Mouse (Mus musculus) liver, postnatal 0 days (tissue): ENCODE measurements around the gene Gm973. TPM values are rescaled to one million over a fixed set of nuclear protein-coding genes. Genes with fewer than 3 reads are reported as not detected.
"Not testable (repeated sequence)": the region's sequence is repeated elsewhere in the genome, so short reads cannot be mapped to it uniquely, and the experiment has no call there.

Source experiments
- ATAC-seq: fragments of 200-750 bp; cut with Nextera tagmentation; 2 replicates; pipeline ENCODE4 v1.8.0; 2017; ENCODE audit warnings: mild to moderate bottlenecking, moderate library complexity
- DNase-seq: peaks from one replicate; pipeline ENCODE4 v3.0.0-alpha.2; 2016
- H3K27ac ChIP-seq: fragments of 300-500 bp; sonication (generic); 2 replicates; pipeline ENCODE4 v1.5.1; 2014; ENCODE audit warnings: antibody characterized with exemption, moderate library complexity, mild to moderate bottlenecking, low read depth
- H3K27me3 ChIP-seq: fragments of 300-500 bp; sonication (generic); 2 replicates; pipeline ENCODE4 v1.6.1; 2014; ENCODE audit warnings: low read length, control low read depth, mixed read lengths; ENCODE audit not compliant: insufficient read depth
- H3K36me3 ChIP-seq: fragments of 300-500 bp; sonication (generic); replicated peaks from 2 replicates; pipeline ENCODE4 v1.6.1; 2014; ENCODE audit warnings: mild to moderate bottlenecking, control low read depth, low read length, moderate library complexity, mixed read lengths; ENCODE audit not compliant: insufficient read depth
- H3K4me1 ChIP-seq: fragments of 300-500 bp; sonication (generic); 2 replicates; pipeline ENCODE4 v1.6.1; 2014; ENCODE audit warnings: antibody characterized with exemption, mild to moderate bottlenecking, control low read depth; ENCODE audit not compliant: insufficient read depth
- H3K4me2 ChIP-seq: fragments of 300-500 bp; sonication (generic); 2 replicates; pipeline ENCODE4 v1.6.1; 2014; ENCODE audit warnings: low read depth, mild to moderate bottlenecking, low read length, moderate library complexity, mixed read lengths
- H3K4me3 ChIP-seq: fragments of 300-500 bp; sonication (generic); 2 replicates; pipeline ENCODE4 v1.5.1; 2014; ENCODE audit warnings: low read depth, low read length
- H3K9ac ChIP-seq: fragments of 300-500 bp; sonication (generic); replicated peaks from 2 replicates; pipeline ENCODE4 v1.6.1; 2014; ENCODE audit warnings: mild to moderate bottlenecking, moderate library complexity
- H3K9me3 ChIP-seq: fragments of 300-500 bp; sonication (generic); 2 replicates; pipeline ENCODE4 v1.6.1; 2016; ENCODE audit warnings: mild to moderate bottlenecking, control low read depth, low read length, mixed read lengths
- CTCF ChIP-seq: sonication (generic); IDR thresholded peaks from 2 replicates; pipeline ENCODE4 v1.5.1; 2016; ENCODE audit warnings: antibody characterized with exemption, low read depth
- EP300 ChIP-seq: IDR thresholded peaks from 2 replicates; pipeline ENCODE4 v1.6.1; 2016; ENCODE audit warnings: antibody characterized with exemption, low read depth, mild to moderate bottlenecking
- WGBS: fragments of 180-500 bp; shearing (Covaris S2); extraction: QIAGEN DNeasy Blood & Tissue Kit; methylation state at CpG from one replicate; pipeline ENCODE4 v1.1.7; 2014; ENCODE audit not compliant: insufficient replicate concordance; 5-methylcytosine and 5-hydroxymethylcytosine counted together
- polyA plus RNA-seq: library from polyadenylated mRNA; unstranded; fragments of >200 nt; fragmentation: Nextera tagmentation; extraction: Ambion mirVana; gene quantifications from 2 replicates; pipeline ENCODE4 v1.2.1, GENCODE M21; 2015

The Gm973 gene
- polyA plus RNA-seq, 1 experiment from 2014 or later = not detected

DNA sequence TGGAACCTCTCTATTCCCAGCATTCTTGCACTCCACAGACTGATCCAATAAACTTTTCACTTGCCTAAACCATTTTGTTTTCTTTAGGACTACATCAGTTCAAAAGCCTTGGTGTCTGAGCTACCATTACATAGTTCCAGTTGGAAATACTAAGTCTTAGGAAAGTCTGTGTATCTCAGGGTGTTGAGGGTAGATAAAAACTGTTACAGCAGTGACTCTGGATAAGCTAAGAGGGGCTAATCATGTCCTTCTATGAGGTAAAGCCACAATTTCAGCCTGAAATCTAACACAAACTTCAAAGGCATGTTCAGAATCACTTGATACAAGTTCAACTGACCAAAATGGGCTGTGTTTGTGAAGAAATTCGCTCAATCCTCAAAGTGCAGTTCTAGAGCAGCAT is 120.3 kb downstream of the Gm973 start:
- TF ChIP-seq EP300 = peak; percentile 22; the same call in 1 of the 2 replicates
- TF ChIP-seq CTCF = no peak
- Histone ChIP-seq H3K27me3 (no peaks in the 10 kb centered on the region), H3K4me3 (no peak overlapping the region), H3K9me3 (no peaks in the 10 kb centered on the region), H3K4me1 (no peaks in the 10 kb centered on the region), H3K36me3 (0 out of 2 replicates have a peak, but pooled peaks cover 8% of the 10 kb centered on the region), H3K4me2 (no peak overlapping the region), H3K27ac (no peak overlapping the region), H3K9ac (no peak overlapping the region)
- 59% methylated on average over 1 of the region's 1 CpGs for WGBS
- no peak for DNase-seq
- no peak for ATAC-seq

- H3K27me3 ChIP-seq = no peaks in the 10 kb centered on the region
- no peaks in the 10 kb centered on the region for H3K4me1 ChIP-seq
- H3K9ac ChIP-seq = no peak overlapping the region
- no peak for DNase-seq
- ATAC-seq = no peak
- no peak overlapping the region for H3K27ac ChIP-seq
- TF ChIP-seq EP300 (no peak), CTCF (no peak)
- H3K4me3 ChIP-seq = no peak overlapping the region
- H3K4me2 ChIP-seq = no peak overlapping the region
- WGBS = 80% methylated on average over 3 of the region's 3 CpGs
- peaks cover 21% of the 10 kb centered on the region for H3K36me3 ChIP-seq
- H3K9me3 ChIP-seq = no peaks in the 10 kb centered on the region
These were observed 122.3 kb downstream of the Gm973 start for GRCm38 (mm10) chr1:59638371-59638770.

- H3K4me2 ChIP-seq = no peak overlapping the region
- no peaks in the 10 kb centered on the region for H3K9me3 ChIP-seq
- TF ChIP-seq EP300 (peak; percentile 48; the same call in 1 of the 2 replicates), CTCF (no peak)
- DNase-seq (no peak), ATAC-seq (no peak)
- 41% methylated on average over 1 of the region's 1 CpGs for WGBS
- H3K4me1 ChIP-seq = no peaks in the 10 kb centered on the region
- H3K4me3 ChIP-seq = no peak overlapping the region
- H3K36me3 ChIP-seq = peaks cover 34% of the 10 kb centered on the region
- no peaks in the 10 kb centered on the region for H3K27me3 ChIP-seq
- no peak overlapping the region for H3K27ac ChIP-seq
- no peak overlapping the region for H3K9ac ChIP-seq
These were observed 126.4 kb downstream of the Gm973 start for GRCm38 (mm10) chr1:59642488-59642887.

GRCm38 (mm10) chr1:59646502-59646901 is 130.4 kb downstream of the Gm973 start:
- WGBS = 83% methylated on average over 2 of the region's 2 CpGs

GRCm38 (mm10) chr1:59651201-59651819 is 135.2 kb downstream of the Gm973 start:
- no peak for DNase-seq
- peak; percentile 27; the same call in 1 of the 2 replicates for ATAC-seq
- Histone ChIP-seq H3K4me3 (no peak overlapping the region), H3K27me3 (no peaks in the 10 kb centered on the region), H3K36me3 (peaks cover 44% of the 10 kb centered on the region), H3K4me1 (no peaks in the 10 kb centered on the region), H3K4me2 (no peak overlapping the region), H3K27ac (no peak overlapping the region), H3K9ac (no peak overlapping the region), H3K9me3 (no peaks in the 10 kb centered on the region)
- 69% methylated on average over 3 of the region's 3 CpGs for WGBS
- TF ChIP-seq EP300 (no peak), CTCF (no peak)

More at GRCm38 (mm10) chr1:59646502-59646901, 130.4 kb downstream of the Gm973 start:
- not testable (repeated sequence) for H3K4me1 ChIP-seq, H3K27me3 ChIP-seq, DNase-seq, H3K4me2 ChIP-seq, ATAC-seq, H3K9ac ChIP-seq, H3K27ac ChIP-seq, H3K9me3 ChIP-seq, H3K4me3 ChIP-seq
- peaks cover 43% of the 10 kb centered on the region for H3K36me3 ChIP-seq

GRCm38 (mm10) chr1:59653243-59653911 is 137.3 kb downstream of the Gm973 start:
- Histone ChIP-seq H3K4me2 (no peak overlapping the region), H3K4me3 (no peak overlapping the region), H3K27me3 (no peaks in the 10 kb centered on the region), H3K4me1 (no peaks in the 10 kb centered on the region), H3K36me3 (peaks cover 36% of the 10 kb centered on the region), H3K27ac (no peak overlapping the region), H3K9ac (no peak overlapping the region), H3K9me3 (no peaks in the 10 kb centered on the region)
- ATAC-seq = no peak
- TF ChIP-seq CTCF (no peak), EP300 (no peak)
- no peak for DNase-seq
- WGBS = 80% methylated on average over 3 of the region's 3 CpGs
